Mouse (Mus musculus): ENCODE data around the gene Ly6g6d.

GRCm38 (mm10) chr17:35079778-35080177, 1.9 kb upstream of the Ly6g6d start:
- TF ChIP-seq CTCF (IDR thresholded peaks at IDR 0.05; ENCODE audit: low read depth) (peak; percentile 57), EP300 (IDR thresholded peaks at IDR 0.05; ENCODE audit: low read depth) (peak; percentile 88)

Data from liver, postnatal 0 days (tissue).